Mouse (Mus musculus) B cell, adult 2 months (primary cell): Measurements from ENCODE around the gene Cluap1.

Experiments
- DNase-seq, 2 experiments: peaks; one replicate each; pipeline ENCODE4 v3.0.0; 2022

Gene Cluap1

GRCm38 (mm10) chr16:3908537-3909111 is at the start of gene Cluap1, which contains the start of gene 1700037C18Rik:
Gene Cluap1 (plus strand): TSS chr16:3908801.
Gene 1700037C18Rik (minus strand): TSS chr16:3908689.
- DNase-seq = peak; percentile 86

GRCm38 (mm10) chr16:3859254-3859653 is 49.3 kb upstream of the Cluap1 start:
- DNase-seq = no peak

- DNase-seq = no peak
These were observed 36.8 kb upstream of the Cluap1 start for GRCm38 (mm10) chr16:3871815-3872214.

- peak; percentile 83 to 84 for DNase-seq
These were observed 36.2 kb upstream of the Cluap1 start, which contains the start of gene Naa60 for GRCm38 (mm10) chr16:3872216-3873047. Gene Naa60 (plus strand): TSS chr16:3872375.

GRCm38 (mm10) chr16:3876346-3876745 is 32.3 kb upstream of the Cluap1 start:
- DNase-seq = no peak

- DNase-seq = peak; percentile 92 to 93
These were observed 24.2 kb upstream of the Cluap1 start, which contains the start of the genes Zfp597 and Gm20695 for GRCm38 (mm10) chr16:3884201-3885064. Gene Zfp597 (minus strand): TSS chr16:3884561. Gene Gm20695 (plus strand): TSS chr16:3884648.

- DNase-seq = no peak
These were observed 23.4 kb upstream of the Cluap1 start for GRCm38 (mm10) chr16:3885065-3885670.

- no peak for DNase-seq
These were observed 16.8 kb upstream of the Cluap1 start for GRCm38 (mm10) chr16:3891621-3892295.

GRCm38 (mm10) chr16:3893739-3894138 is 14.9 kb upstream of the Cluap1 start:
- no peak for DNase-seq

GRCm38 (mm10) chr16:3895173-3895792 is 13.3 kb upstream of the Cluap1 start:
- DNase-seq = peak; percentile 63 to 70

GRCm38 (mm10) chr16:3896046-3896445 is 12.6 kb upstream of the Cluap1 start:
- DNase-seq = no peak

- no peak for DNase-seq
These were observed 12.0 kb upstream of the Cluap1 start for GRCm38 (mm10) chr16:3896553-3896952.

GRCm38 (mm10) chr16:3907471-3907870 is 1.1 kb upstream of the Cluap1 start:
- DNase-seq = no peak

- peak in 1 of 2 experiments; percentile 27 for DNase-seq
These were observed 517 bp downstream of the Cluap1 start for GRCm38 (mm10) chr16:3909118-3909517.

GRCm38 (mm10) chr16:3920756-3921155 is 12.2 kb downstream of the Cluap1 start:
- DNase-seq = no peak

GRCm38 (mm10) chr16:3923515-3923914 is 14.9 kb downstream of the Cluap1 start:
- no peak for DNase-seq

- no peak for DNase-seq
These were observed 15.4 kb downstream of the Cluap1 start for GRCm38 (mm10) chr16:3923966-3924365.

GRCm38 (mm10) chr16:3928582-3928981 is 20.0 kb downstream of the Cluap1 start:
- no peak for DNase-seq

- no peak for DNase-seq
These were observed 20.6 kb downstream of the Cluap1 start for GRCm38 (mm10) chr16:3929151-3929550.

- DNase-seq = no peak
These were observed 24.9 kb downstream of the Cluap1 start for GRCm38 (mm10) chr16:3933536-3933935.

- DNase-seq = no peak
These were observed 25.5 kb downstream of the Cluap1 start for GRCm38 (mm10) chr16:3934091-3934490.
